Mouse (Mus musculus) layer of hippocampus, adult 11-12 months (tissue): Measurements from ENCODE around the gene Serpina3k.
A peak's percentile ranks its signal among the peaks of the same experiment; 100 is the strongest.
"Not testable (repeated sequence)": the region's sequence is repeated elsewhere in the genome, so short reads cannot be mapped to it uniquely, and the experiment has no call there.

ENCODE experiments used
- DNase-seq: peaks from one replicate; pipeline ENCODE4 v3.0.0; 2022; ENCODE audit warnings: low spot score

The Serpina3k gene

GRCm38 (mm10) chr12:104338226-104338625 is at the start of gene Serpina3k, which contains the start of gene Serpina3m:
Gene Serpina3k, plus strand, starts transcription at chr12:104338486.
Gene Serpina3m, plus strand, starts transcription at chr12:104338486.
- not testable (repeated sequence) for DNase-seq

GRCm38 (mm10) chr12:104289872-104290271 is 48.4 kb upstream of the Serpina3k start:
- DNase-seq, result no peak

- DNase-seq, result no peak
Observed at GRCm38 (mm10) chr12:104293963-104294362, 44.3 kb upstream of the Serpina3k start.

- no peak for DNase-seq
Observed at GRCm38 (mm10) chr12:104298049-104298448, 40.2 kb upstream of the Serpina3k start.

- DNase-seq, result no peak
Observed at GRCm38 (mm10) chr12:104305991-104306390, 32.3 kb upstream of the Serpina3k start.

GRCm38 (mm10) chr12:104314253-104314652 is 24.0 kb upstream of the Serpina3k start, which contains the start of gene Serpina3j:
Gene Serpina3j, plus strand, starts transcription at chr12:104314553.
- DNase-seq, result no peak

GRCm38 (mm10) chr12:104322454-104322853 is 15.8 kb upstream of the Serpina3k start:
- no peak for DNase-seq

- no peak for DNase-seq
Observed at GRCm38 (mm10) chr12:104331701-104332100, 6.6 kb upstream of the Serpina3k start.

GRCm38 (mm10) chr12:104336873-104337272 is 1.4 kb upstream of the Serpina3k start:
- not testable (repeated sequence) for DNase-seq

- DNase-seq, result no peak
Observed at GRCm38 (mm10) chr12:104338705-104339104, 419 bp downstream of the Serpina3k start.

GRCm38 (mm10) chr12:104342489-104342888 is 4.2 kb downstream of the Serpina3k start:
- DNase-seq, result not testable (repeated sequence)

- DNase-seq, result no peak
Observed at GRCm38 (mm10) chr12:104345181-104345580, 6.9 kb downstream of the Serpina3k start.

- DNase-seq, result no peak
Observed at GRCm38 (mm10) chr12:104345707-104346106, 7.4 kb downstream of the Serpina3k start.

- no peak for DNase-seq
Observed at GRCm38 (mm10) chr12:104347091-104347490, 8.8 kb downstream of the Serpina3k start.

GRCm38 (mm10) chr12:104351812-104352211 is 13.5 kb downstream of the Serpina3k start:
- DNase-seq, result peak; percentile 65

GRCm38 (mm10) chr12:104356006-104356405 is 17.7 kb downstream of the Serpina3k start:
- DNase-seq, result no peak

GRCm38 (mm10) chr12:104369986-104370385 is 31.7 kb downstream of the Serpina3k start:
- DNase-seq, result no peak

- DNase-seq, result not testable (repeated sequence)
Observed at GRCm38 (mm10) chr12:104377179-104377578, 38.9 kb downstream of the Serpina3k start.

GRCm38 (mm10) chr12:104378351-104378750 is 40.1 kb downstream of the Serpina3k start:
- not testable (repeated sequence) for DNase-seq

GRCm38 (mm10) chr12:104378815-104379214 is 40.5 kb downstream of the Serpina3k start:
- DNase-seq, result not testable (repeated sequence)

GRCm38 (mm10) chr12:104379856-104380255 is 41.6 kb downstream of the Serpina3k start:
- DNase-seq, result no peak

- DNase-seq, result not testable (repeated sequence)
Observed at GRCm38 (mm10) chr12:104381071-104381604, 42.9 kb downstream of the Serpina3k start.

- not testable (repeated sequence) for DNase-seq
Observed at GRCm38 (mm10) chr12:104385987-104386386, 47.7 kb downstream of the Serpina3k start.

GRCm38 (mm10) chr12:104386878-104387277 is 48.6 kb downstream of the Serpina3k start:
- DNase-seq, result not testable (repeated sequence)
